Mouse (Mus musculus): ENCODE measurements around the gene Ss18l1.
A peak's percentile ranks its signal among the peaks of the same experiment; 100 is the strongest.

Gene Ss18l1

GRCm38 (mm10) chr2:180033956-180034355, 8.4 kb upstream of the Ss18l1 start:
- DNase-seq (ENCODE audit: inconsistent age in 2 of 2, low spot score in 1 of 2): no peak

- no peak for DNase-seq (ENCODE audit: inconsistent age in 2 of 2, low spot score in 1 of 2)
Observed at GRCm38 (mm10) chr2:180034753-180035152, 7.6 kb upstream of the Ss18l1 start.

GRCm38 (mm10) chr2:180040406-180040805, 1.9 kb upstream of the Ss18l1 start:
- DNase-seq (ENCODE audit: inconsistent age in 2 of 2, low spot score in 1 of 2): peak in 1 of 2 experiments; percentile 49

GRCm38 (mm10) chr2:180041577-180042255, 593 bp upstream of the Ss18l1 start:
- no peak for DNase-seq (ENCODE audit: inconsistent age in 2 of 2, low spot score in 1 of 2)

GRCm38 (mm10) chr2:180042858-180043515, 678 bp downstream of the Ss18l1 start:
- DNase-seq (ENCODE audit: inconsistent age in 2 of 2, low spot score in 1 of 2): peak; percentile 74 to 86

- peak; percentile 58 to 86 for DNase-seq (ENCODE audit: inconsistent age in 2 of 2, low spot score in 1 of 2)
Observed at GRCm38 (mm10) chr2:180045283-180045682, 3.0 kb downstream of the Ss18l1 start.

GRCm38 (mm10) chr2:180047580-180047979, 5.3 kb downstream of the Ss18l1 start:
- DNase-seq (ENCODE audit: inconsistent age in 2 of 2, low spot score in 1 of 2): no peak

- DNase-seq (ENCODE audit: inconsistent age in 2 of 2, low spot score in 1 of 2): no peak
Observed at GRCm38 (mm10) chr2:180047980-180048635, 5.8 kb downstream of the Ss18l1 start.

- peak; percentile 74 to 90 for DNase-seq (ENCODE audit: inconsistent age in 2 of 2, low spot score in 1 of 2)
Observed at GRCm38 (mm10) chr2:180050986-180051385, 8.7 kb downstream of the Ss18l1 start.

- peak in 1 of 2 experiments; percentile 52 for DNase-seq (ENCODE audit: inconsistent age in 2 of 2, low spot score in 1 of 2)
Observed at GRCm38 (mm10) chr2:180051986-180052733, 9.9 kb downstream of the Ss18l1 start.

- DNase-seq (ENCODE audit: inconsistent age in 2 of 2, low spot score in 1 of 2): no peak
Observed at GRCm38 (mm10) chr2:180053001-180053400, 10.7 kb downstream of the Ss18l1 start.

- no peak for DNase-seq (ENCODE audit: inconsistent age in 2 of 2, low spot score in 1 of 2)
Observed at GRCm38 (mm10) chr2:180063338-180064131, 21.2 kb downstream of the Ss18l1 start.

- DNase-seq (ENCODE audit: inconsistent age in 2 of 2, low spot score in 1 of 2): no peak
Observed at GRCm38 (mm10) chr2:180069770-180070480, 27.6 kb downstream of the Ss18l1 start.

GRCm38 (mm10) chr2:180070481-180071453, 28.5 kb downstream of the Ss18l1 start, which contains the start of gene Mtg2:
Gene Mtg2, plus strand, starts transcription at chr2:180070588.
- peak; percentile 96 to 99 for DNase-seq (ENCODE audit: inconsistent age in 2 of 2, low spot score in 1 of 2)

- no peak for DNase-seq (ENCODE audit: inconsistent age in 2 of 2, low spot score in 1 of 2)
Observed at GRCm38 (mm10) chr2:180071671-180072070, 29.4 kb downstream of the Ss18l1 start.

GRCm38 (mm10) chr2:180072886-180073285, 30.6 kb downstream of the Ss18l1 start:
- DNase-seq (ENCODE audit: inconsistent age in 2 of 2, low spot score in 1 of 2): no peak

- no peak for DNase-seq (ENCODE audit: inconsistent age in 2 of 2, low spot score in 1 of 2)
Observed at GRCm38 (mm10) chr2:180077622-180078021, 35.3 kb downstream of the Ss18l1 start.

- no peak for DNase-seq (ENCODE audit: inconsistent age in 2 of 2, low spot score in 1 of 2)
Observed at GRCm38 (mm10) chr2:180080680-180081079, 38.4 kb downstream of the Ss18l1 start.

GRCm38 (mm10) chr2:180083063-180083462, 40.8 kb downstream of the Ss18l1 start:
- DNase-seq (ENCODE audit: inconsistent age in 2 of 2, low spot score in 1 of 2): peak in 1 of 2 experiments; percentile 0

Data from adrenal gland, adult (tissue).